Mouse (Mus musculus) induced T-regulatory cell, adult 2 months (primary cell): ENCODE results near the gene Git2.
A peak's percentile ranks its signal among the peaks of the same experiment; 100 is the strongest.

ENCODE experiments used
- DNase-seq: peaks from one replicate; pipeline ENCODE4 v3.0.0-alpha.2; 2012; ENCODE audit warnings: low read depth

The Git2 gene

GRCm38 (mm10) chr5:114720784-114721183, 54.5 kb downstream of the Git2 start:
- no peak for DNase-seq

- DNase-seq: no peak
Measured at GRCm38 (mm10) chr5:114719928-114720270, 55.4 kb downstream of the Git2 start.

DNA sequence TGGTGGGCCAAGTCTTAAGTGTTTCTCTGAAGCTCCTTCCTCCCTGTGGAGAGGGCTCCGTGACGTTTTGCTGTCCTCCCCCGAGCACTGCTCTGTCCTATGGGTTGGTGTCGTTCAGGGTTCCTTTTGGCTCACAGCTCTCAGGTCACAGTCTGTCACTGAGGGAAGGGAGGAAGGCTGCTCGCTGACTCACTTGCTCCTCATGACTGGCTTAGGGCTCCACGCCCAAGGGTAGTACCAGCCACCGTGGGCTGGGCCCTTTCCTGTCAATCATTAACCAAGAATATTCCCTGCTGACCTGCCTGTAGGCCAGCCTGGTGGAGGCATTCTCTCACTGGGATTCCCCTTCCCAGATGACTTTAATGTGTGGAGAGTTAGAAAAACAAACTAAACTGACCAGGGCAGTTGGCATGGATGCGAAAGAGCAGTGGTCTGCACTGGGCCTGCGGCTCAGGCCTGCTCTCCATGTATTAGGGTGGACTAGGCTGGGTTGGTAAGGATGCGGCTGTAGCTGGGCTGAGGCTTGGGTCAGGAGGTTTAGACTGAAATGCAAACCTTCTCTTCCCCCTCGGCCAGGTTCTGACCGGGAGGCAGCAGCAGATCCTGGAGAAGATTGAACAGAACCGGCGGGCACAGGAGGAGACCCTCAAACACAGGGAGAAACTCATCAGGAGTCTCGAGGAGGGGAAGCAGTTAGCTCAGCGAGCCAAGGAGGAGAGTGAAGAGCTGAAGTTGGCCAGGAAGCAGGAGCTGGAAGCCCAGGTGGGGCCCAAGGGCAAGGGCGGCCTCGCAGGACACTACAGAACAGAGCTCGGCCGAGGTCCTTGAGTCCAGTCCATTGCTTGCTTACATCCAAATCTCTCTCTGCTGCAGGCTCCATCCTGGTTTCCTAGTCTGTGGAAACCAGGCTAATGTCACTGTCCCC, 56.1 kb downstream of the Git2 start:
- DNase-seq: no peak

DNA sequence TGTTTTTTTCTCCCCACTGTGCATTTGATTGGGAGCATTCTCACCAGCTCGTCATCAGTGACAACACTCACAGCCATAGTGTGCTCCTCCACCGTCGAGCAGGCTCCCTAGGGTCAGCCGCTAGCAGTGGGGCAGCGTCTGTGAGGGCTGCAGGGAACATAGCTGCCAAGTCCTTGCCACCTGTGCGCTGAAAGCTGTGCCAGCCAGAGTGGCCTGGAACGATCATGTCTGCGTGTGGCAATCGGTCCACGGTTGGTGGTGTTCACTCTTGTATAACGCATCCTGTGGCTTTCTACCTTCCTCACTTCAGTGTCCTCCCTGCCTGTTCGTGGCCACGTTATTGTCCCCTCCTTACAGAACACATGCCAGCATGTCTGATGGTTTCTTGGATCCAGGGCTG, 56.8 kb downstream of the Git2 start:
- no peak for DNase-seq

- DNase-seq: no peak
Measured at GRCm38 (mm10) chr5:114717937-114718336, 57.4 kb downstream of the Git2 start.

DNA sequence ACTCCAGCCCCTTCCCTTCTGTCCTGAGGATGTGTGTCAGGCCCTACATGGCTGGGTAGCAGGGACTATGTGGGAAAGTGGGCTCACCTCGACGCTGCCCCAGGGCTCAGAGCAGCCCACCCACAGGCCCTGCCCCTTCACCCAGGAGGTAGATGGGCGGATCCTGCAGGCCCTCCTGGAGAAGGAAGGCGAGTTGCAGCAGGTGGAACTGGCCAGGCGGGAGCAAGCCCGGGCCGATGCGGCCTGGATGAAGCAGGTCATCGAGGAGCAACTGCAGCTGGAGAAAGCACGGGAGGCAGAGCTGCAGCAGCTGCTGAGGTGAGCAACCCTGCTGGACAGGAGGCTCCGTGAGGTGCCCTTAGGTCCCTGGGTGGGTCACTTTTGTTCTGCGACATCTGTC, 58.0 kb downstream of the Git2 start:
- DNase-seq: no peak

DNA sequence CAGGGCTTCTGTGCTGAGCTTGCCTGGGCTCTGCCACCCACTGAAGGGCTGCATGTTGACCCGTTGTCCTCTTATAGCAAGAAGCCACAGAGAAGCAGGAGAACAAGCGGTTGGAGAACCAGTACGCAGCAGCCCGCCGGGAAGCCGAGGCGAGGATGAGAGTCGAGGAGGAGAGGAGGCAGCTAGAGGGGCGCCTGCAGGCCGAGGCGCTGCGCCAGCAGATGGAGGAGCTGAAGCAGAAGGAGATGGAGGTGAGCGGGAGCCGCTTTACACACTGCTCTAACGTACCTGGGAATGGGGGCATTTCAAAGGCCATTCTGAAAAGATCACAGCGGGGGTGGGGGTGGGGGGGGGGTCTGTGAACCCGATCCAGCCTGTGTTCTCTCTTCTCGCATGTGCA, 60.8 kb downstream of the Git2 start:
- no peak for DNase-seq

DNA sequence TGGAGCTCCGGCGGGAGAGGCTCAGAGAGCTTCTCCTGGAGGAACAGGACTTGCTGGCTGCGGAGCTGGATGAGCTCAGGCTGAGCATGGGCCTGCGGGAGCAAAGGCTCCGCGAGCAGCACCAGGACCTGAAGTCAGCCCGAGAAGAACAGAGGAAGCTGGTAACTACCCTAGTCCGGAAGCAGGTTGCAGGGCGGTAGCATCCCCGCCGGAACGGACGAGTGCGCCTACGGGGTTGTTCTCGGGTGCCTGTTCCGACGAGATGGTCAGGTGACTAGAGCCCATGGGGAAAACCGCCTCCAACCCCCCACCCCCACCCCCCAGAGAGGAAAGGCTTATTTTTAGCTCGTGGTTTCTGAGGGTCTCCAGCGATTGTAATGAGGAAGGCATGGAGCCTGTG, 66.0 kb downstream of the Git2 start:
- peak; percentile 51 for DNase-seq

- peak; percentile 40 for DNase-seq
Measured at GRCm38 (mm10) chr5:114708491-114708890, 66.8 kb downstream of the Git2 start.

- DNase-seq: peak; percentile 97
Measured at GRCm38 (mm10) chr5:114707265-114708068, 67.8 kb downstream of the Git2 start, which contains the start of gene Tchp. Gene Tchp (plus strand): TSS chr5:114707760.

- DNase-seq: no peak
Measured at GRCm38 (mm10) chr5:114702403-114703392, 72.6 kb downstream of the Git2 start.

- DNase-seq: no peak
Measured at GRCm38 (mm10) chr5:114699015-114699414, 76.3 kb downstream of the Git2 start.

DNA sequence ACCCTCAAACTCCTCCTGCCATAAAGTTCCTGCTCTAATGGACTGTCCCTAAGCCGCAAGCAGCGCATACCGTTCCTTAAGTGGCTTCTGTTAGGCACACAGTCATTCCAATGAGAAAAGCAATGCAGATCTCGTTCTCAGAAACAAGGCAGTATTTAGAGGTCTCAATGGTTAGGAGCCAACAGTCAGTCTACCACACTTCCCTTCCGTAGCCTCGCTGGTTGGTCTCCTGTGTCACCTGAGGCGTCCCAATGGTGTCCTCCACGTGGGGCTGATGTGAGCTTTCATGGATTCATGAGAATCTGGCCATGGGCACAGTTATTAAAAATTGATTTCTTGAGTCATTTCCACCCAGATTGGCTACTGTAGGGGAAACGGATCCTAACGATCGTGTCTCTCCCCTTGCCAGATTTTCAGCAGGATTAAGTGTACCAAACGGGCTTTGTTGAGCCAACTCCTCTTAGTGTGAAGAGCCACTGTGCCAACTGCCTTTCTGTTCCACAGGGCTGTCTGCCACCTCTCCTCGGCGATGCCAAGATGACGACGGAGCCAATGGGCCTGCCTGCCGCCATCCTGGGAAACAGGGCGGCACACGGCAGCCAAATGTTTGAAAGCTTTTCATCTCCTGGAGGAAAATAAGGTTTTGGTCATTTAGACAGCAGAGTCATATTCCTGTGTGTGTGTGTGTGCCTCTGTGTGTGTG, 77.1 kb downstream of the Git2 start:
- no peak for DNase-seq

- DNase-seq: no peak
Measured at GRCm38 (mm10) chr5:114696939-114697338, 78.4 kb downstream of the Git2 start.

DNA sequence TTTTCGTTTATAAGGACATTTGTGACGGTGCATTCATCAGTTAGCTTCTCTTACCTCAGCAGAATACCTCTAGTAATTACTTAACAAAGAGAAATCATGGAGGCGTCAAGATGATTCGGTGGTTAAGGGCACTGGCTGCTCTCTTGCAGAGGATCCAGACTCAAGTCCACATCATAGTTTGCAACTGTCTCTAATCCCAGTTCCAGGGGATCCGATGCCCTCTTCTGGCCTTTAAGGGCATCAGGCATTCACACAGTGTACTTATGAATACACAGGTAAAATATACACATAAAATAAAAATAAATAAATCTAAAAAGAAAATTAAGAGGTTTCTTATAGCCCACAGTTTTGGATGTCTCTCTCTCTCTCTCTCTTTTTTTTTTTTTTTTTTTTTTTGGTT, 79.5 kb downstream of the Git2 start:
- DNase-seq: peak; percentile 67

DNA sequence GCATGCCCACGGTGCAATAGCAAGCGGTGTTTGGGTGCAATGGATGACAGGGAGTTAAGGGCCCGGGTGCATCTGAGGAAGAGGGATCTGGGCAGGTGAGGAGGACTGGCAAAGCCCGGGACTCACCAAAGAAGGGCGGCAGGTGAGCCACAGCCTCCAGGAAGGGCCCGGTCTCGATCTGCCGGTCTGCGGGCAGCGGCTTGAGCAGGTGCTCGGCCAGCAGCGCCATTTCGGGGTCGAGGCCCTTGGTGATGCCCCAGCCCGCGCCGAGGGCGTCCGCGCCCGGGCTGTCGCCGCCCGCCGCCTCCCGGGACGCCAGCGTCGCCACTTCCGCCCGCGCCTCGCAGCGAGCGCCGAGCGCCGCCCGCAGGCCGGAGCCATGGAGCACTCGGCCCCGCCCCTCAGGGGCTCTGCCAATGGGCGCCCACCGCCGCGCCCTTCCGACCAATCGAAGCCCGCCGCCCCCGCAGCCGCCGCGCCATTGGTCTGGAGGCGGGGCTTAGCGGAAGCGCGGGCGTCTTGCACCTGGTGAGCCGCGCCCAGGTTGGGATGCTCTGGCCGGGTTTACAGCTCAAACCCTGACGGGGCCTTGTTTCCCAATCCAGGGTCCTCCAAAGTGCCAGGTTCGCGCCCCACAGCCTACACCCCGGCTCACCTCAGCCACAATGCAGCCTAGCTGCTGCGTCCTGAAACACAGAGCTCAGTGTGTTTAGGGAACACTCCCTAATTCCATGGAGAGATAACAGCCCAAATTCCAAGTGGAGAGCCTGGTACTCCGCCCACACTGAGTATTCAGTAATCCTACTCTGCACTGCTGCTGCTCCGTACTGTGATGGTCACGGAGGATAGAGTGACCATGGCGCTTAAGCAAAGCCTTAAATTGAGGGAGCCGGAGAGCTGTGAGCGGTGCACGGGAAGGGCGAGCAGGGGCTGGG, 84.4 kb downstream of the Git2 start, which contains the start of gene Gltp:
Gene Gltp, minus strand, starts transcription at position 352 of the 935 bp plus-strand sequence.
- DNase-seq: peak; percentile 97

- DNase-seq: peak; percentile 73
Measured at GRCm38 (mm10) chr5:114689700-114690366, 85.5 kb downstream of the Git2 start.

DNA sequence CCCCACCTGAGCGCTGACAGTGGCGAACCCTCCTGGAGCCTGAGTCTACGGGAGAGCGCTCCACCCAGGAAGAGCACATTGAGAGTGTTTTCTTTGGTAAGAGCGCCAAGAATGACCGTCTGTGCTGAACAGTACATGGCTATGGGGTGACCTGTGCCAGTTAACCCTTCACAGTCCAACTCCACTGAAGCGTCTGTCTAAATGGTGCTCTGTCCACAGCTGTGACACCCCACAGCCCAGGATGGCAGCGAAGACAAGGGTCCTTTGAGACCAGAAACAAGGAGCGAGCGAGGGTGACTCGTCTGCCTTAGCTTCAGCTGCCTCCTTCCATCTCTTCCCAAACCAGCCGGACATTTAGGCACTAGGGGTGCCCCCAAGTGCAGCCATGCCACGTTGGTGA, 86.6 kb downstream of the Git2 start:
- DNase-seq: no peak

- peak; percentile 59 for DNase-seq
Measured at GRCm38 (mm10) chr5:114687901-114688300, 87.4 kb downstream of the Git2 start.
